ENCODE assay signal across 19 mouse cellular contexts in genomic region chr10:95361260-95361841, GRCm38 (mm10). TPM values are rescaled to one million over a fixed set of nuclear protein-coding genes. Genes with fewer than 3 reads are reported as not detected.
DNase-seq lines count a peak whose midpoint lies in the region; ATAC-seq lines count a peak whose summit lies in the region.
"Had no signal": no experiment of that assay in that cellular context is flagged by ENCODE, and none has a peak within 500 bp of the region (broad histone marks: within the 10 kb centered on the region; RNA-seq: fewer than 3 reads in every experiment).

No protein-coding gene starts in this region.

- peak; percentile 97 for DNase-seq in heart, adult 11 months
- no peak for DNase-seq in heart, postnatal 4 days
- DNase-seq in NIH3T3 (ENCODE audit: low read depth), result peak; percentile 38
- DNase-seq in heart, postnatal 36 days, result peak; percentile 28 to 56
- DNase-seq in lung, postnatal 25 days (ENCODE audit: low spot score), result peak; percentile 86
- DNase-seq in cerebellum, postnatal 4 days (ENCODE audit: low spot score in 2 of 2), result no peak
- no peak for DNase-seq in forebrain, embryonic 14.5 days (ENCODE audit: low spot score)
- DNase-seq in layer of hippocampus, adult 18-20 months (ENCODE audit: low spot score in 2 of 2), result no peak
- DNase-seq: adrenal gland, adult 2 months; B cell, adult 2 months; cerebellum, adult 11 months; cerebellum, postnatal 36 days; kidney, adult 8-10 months; kidney, postnatal 4 days had no signal

- H3K4me2 ChIP-seq in forebrain, embryonic 14.5 days (ENCODE audit: low read length), result no peak overlapping the region
- H3K4me2 ChIP-seq: neural tube, embryonic 12.5 days had no signal

- 90% methylated on average over 12 of the region's 12 CpGs for WGBS in forebrain, embryonic 14.5 days

- H3K4me1 ChIP-seq in forebrain, embryonic 14.5 days (ENCODE audit: control insufficient read depth, insufficient read depth, low read length), result no peaks in the 10 kb centered on the region
- H3K4me1 ChIP-seq: limb, embryonic 10.5 days; neural tube, embryonic 12.5 days had no signal

- no peaks in the 10 kb centered on the region for H3K27me3 ChIP-seq in forebrain, embryonic 14.5 days (replicated peaks; ENCODE audit: control insufficient read depth, insufficient read depth, low read length)
- H3K27me3 ChIP-seq: neural tube, embryonic 12.5 days had no signal

- no peak overlapping the region for H3K27ac ChIP-seq in forebrain, embryonic 14.5 days (ENCODE audit: low read depth, low read length)
- H3K27ac ChIP-seq: hindbrain, postnatal 0 days; limb, embryonic 10.5 days; macrophage; neural tube, embryonic 12.5 days had no signal

- no peaks in the 10 kb centered on the region for H3K9me3 ChIP-seq in forebrain, embryonic 14.5 days (replicated peaks; ENCODE audit: control insufficient read depth, low read length)
- H3K9me3 ChIP-seq: limb, embryonic 10.5 days had no signal

- ATAC-seq in forebrain, embryonic 14.5 days, result no peak
- ATAC-seq: hindbrain, postnatal 0 days; midbrain, embryonic 16.5 days had no signal

- intact Hi-C loops in heart, postnatal 36 days (cut with DNase I), result no loop called here

- H3K4me3 ChIP-seq in forebrain, embryonic 14.5 days (ENCODE audit: low read depth, low read length), result no peak overlapping the region
- H3K4me3 ChIP-seq: limb, embryonic 10.5 days; neural tube, embryonic 12.5 days had no signal

- H3K9ac ChIP-seq in forebrain, embryonic 14.5 days (ENCODE audit: low read length), result no peak overlapping the region
- H3K9ac ChIP-seq: neural tube, embryonic 12.5 days had no signal

- no peaks in the 10 kb centered on the region for H3K36me3 ChIP-seq in forebrain, embryonic 14.5 days (ENCODE audit: control insufficient read depth, insufficient read depth, low read length)
- H3K36me3 ChIP-seq: limb, embryonic 10.5 days; neural tube, embryonic 12.5 days had no signal

RNA-seq across cellular contexts. Expression of gene Cradd, which starts 37.4 kb away (rescaled TPM):
- 10 to 100 TPM; 11.3 to 12.2 TPM for total RNA-seq in heart, postnatal 4 days (2021)
- total RNA-seq in heart, postnatal 36 days (2021), result 10 to 100 TPM in 1 of 2 experiments, 1 to 10 TPM in 1; 8.8 to 12.5 TPM
- polyA plus RNA-seq in forebrain, embryonic 14.5 days (2014; fragmentation: Nextera tagmentation; extraction: Ambion mirVana), result 11.7 and 13.4 TPM in 2 replicates
- 1 to 10 TPM; 5.7 to 6.7 TPM for total RNA-seq in layer of hippocampus, adult 18-20 months (2021)

RNA-seq across cellular contexts. Expression of gene Socs2, which starts 55.6 kb away (rescaled TPM):
- total RNA-seq in heart, postnatal 4 days (2021), result 100 to 1,000 TPM; 114 to 125 TPM
- total RNA-seq in heart, postnatal 36 days (2021), result 10 to 100 TPM; 44.7 to 57.0 TPM
- polyA plus RNA-seq in forebrain, embryonic 14.5 days (2014; fragmentation: Nextera tagmentation; extraction: Ambion mirVana), result 145 and 148 TPM in 2 replicates
- total RNA-seq in layer of hippocampus, adult 18-20 months (2021), result 10 to 100 TPM; 30.6 to 32.9 TPM

Comparison
In these comparisons a context has a peak if more than half of its experiments do, and no peak if none do; other contexts are left out.
1. DNase-seq: peak in heart, adult 11 months (single experiment), NIH3T3 (single experiment), heart, postnatal 36 days (2 of 2) and lung, postnatal 25 days (single experiment); none in heart, postnatal 4 days (single experiment), cerebellum, postnatal 4 days (0 of 2), forebrain, embryonic 14.5 days (single experiment) and layer of hippocampus, adult 18-20 months (0 of 2).